Mouse (Mus musculus) limb, embryonic 11.5 days (tissue): ENCODE data around the gene Nox1. TPM values are rescaled to one million over a fixed set of nuclear protein-coding genes. Genes with fewer than 3 reads are reported as not detected.
"Not testable (repeated sequence)": the region's sequence is repeated elsewhere in the genome, so short reads cannot be mapped to it uniquely, and the experiment has no call there.

Source experiments
- ATAC-seq: fragments of 200-750 bp; cut with Nextera tagmentation; 2 replicates; pipeline ENCODE4 v1.8.0; 2017; ENCODE audit warnings: low read depth; ENCODE audit not compliant: insufficient number of reproducible peaks, low FRiP score, low TSS enrichment
- DNase-seq: peaks from one replicate; pipeline ENCODE4 v3.0.0-alpha.2; 2015; ENCODE audit warnings: low spot score
- H3K27ac ChIP-seq: fragments of 300-500 bp; sonication (generic); replicated peaks from 2 replicates; pipeline ENCODE4 v1.5.1; 2014; ENCODE audit warnings: low read depth, mild to moderate bottlenecking, low read length
- H3K27me3 ChIP-seq: fragments of 300-500 bp; sonication (generic); 2 replicates; pipeline ENCODE4 v1.6.1; 2014; ENCODE audit warnings: mild to moderate bottlenecking, low read length, mixed read lengths; ENCODE audit not compliant: control insufficient read depth, insufficient read depth
- H3K36me3 ChIP-seq: fragments of 300-500 bp; sonication (generic); 2 replicates; pipeline ENCODE4 v1.6.1; 2014; ENCODE audit warnings: mild to moderate bottlenecking, low read length, moderate library complexity, mixed read lengths; ENCODE audit not compliant: control insufficient read depth, insufficient read depth
- H3K4me1 ChIP-seq: fragments of 300-500 bp; sonication (generic); 2 replicates; pipeline ENCODE4 v1.6.1; 2014; ENCODE audit warnings: low read length, mixed read lengths; ENCODE audit not compliant: control insufficient read depth, insufficient read depth
- H3K4me2 ChIP-seq: fragments of 300-500 bp; sonication (generic); 2 replicates; pipeline ENCODE4 v1.6.1; 2014; ENCODE audit warnings: low read depth, mild to moderate bottlenecking, moderate library complexity; ENCODE audit not compliant: severe bottlenecking
- H3K4me3 ChIP-seq: fragments of 300-500 bp; sonication (generic); 2 replicates; pipeline ENCODE4 v1.5.1; 2014; ENCODE audit warnings: low read depth, low read length
- H3K9ac ChIP-seq: fragments of 300-500 bp; sonication (generic); 2 replicates; pipeline ENCODE4 v1.6.1; 2014; ENCODE audit warnings: mild to moderate bottlenecking, low read length
- H3K9me3 ChIP-seq: fragments of 300-500 bp; sonication (generic); 2 replicates; pipeline ENCODE4 v1.6.1; 2016; ENCODE audit warnings: low read length; ENCODE audit not compliant: control insufficient read depth
- WGBS: fragments of 180-500 bp; shearing (Covaris S2); extraction: QIAGEN DNeasy Blood & Tissue Kit; methylation state at CpG from one replicate; pipeline ENCODE4 v1.1.7; 2014; 5-methylcytosine and 5-hydroxymethylcytosine counted together
- polyA plus RNA-seq: library from polyadenylated mRNA; unstranded; fragments of >200 nt; fragmentation: Nextera tagmentation; extraction: Ambion mirVana; gene quantifications from 2 replicates; pipeline ENCODE4 v1.2.1, GENCODE M21; 2014

Gene Nox1
- polyA plus RNA-seq, 1 experiment from 2014 or later, result 0.28 TPM

DNA sequence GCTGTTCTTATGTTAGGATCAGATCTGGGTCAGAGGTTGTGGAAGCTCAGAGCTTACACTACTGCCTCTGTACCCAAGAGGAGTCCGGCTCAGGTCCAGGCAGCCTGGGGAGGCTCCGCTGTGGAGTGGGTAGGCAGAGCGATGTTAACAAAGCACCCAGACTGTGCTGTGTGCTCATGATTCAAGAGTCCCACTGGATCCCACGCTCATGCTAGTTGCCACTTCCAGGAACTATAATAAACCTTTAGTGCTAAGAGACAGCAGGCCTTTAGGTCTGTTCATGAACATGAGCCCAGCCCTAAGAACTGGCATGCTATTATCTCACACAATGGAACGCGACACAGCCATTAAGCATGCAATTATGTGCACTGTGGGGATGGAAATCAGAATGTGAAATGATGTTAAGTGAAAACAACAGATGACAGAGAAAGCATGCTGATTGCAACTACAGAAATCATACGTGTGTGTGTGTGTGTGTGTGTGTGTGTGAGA lies 10.6 kb downstream of the Nox1 start:
- DNase-seq (no peak), ATAC-seq (no peak)
- no peak overlapping the region for H3K4me2 ChIP-seq
- H3K9me3 ChIP-seq, result no peaks in the 10 kb centered on the region
- 91% methylated on average over 7 of the region's 7 CpGs for WGBS
- no peaks in the 10 kb centered on the region for H3K27me3 ChIP-seq
- H3K4me1 ChIP-seq, result no peaks in the 10 kb centered on the region
- H3K4me3 ChIP-seq, result no peak overlapping the region
- no peak overlapping the region for H3K27ac ChIP-seq
- H3K9ac ChIP-seq, result no peak overlapping the region
- H3K36me3 ChIP-seq, result no peaks in the 10 kb centered on the region

DNA sequence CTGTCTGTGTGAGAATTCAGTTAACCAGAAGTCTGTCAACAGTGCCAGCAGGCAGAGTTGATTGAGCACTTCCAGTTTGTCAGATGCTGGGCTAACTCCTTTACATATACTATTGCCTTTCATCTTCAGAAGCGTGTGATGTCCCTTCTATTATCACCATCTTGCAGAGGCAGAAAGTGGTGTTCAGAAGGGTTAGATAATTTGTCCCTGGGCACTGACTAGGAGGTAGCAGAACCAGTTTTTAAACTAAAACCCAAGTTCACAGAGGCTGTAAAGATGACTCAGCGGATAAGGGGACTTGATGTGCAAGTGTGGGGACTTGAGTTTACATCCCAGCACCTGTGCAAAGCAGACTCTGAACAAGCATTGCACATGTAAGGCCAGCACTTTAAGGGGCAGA lies 13.3 kb downstream of the Nox1 start:
- H3K27me3 ChIP-seq, result no peaks in the 10 kb centered on the region
- H3K4me1 ChIP-seq, result no peaks in the 10 kb centered on the region
- 73% methylated on average over 2 of the region's 2 CpGs for WGBS
- no peaks in the 10 kb centered on the region for H3K36me3 ChIP-seq
- no peaks in the 10 kb centered on the region for H3K9me3 ChIP-seq
- H3K4me3 ChIP-seq, result no peak overlapping the region
- no peak for ATAC-seq
- H3K4me2 ChIP-seq, result no peak overlapping the region
- no peak overlapping the region for H3K27ac ChIP-seq
- no peak overlapping the region for H3K9ac ChIP-seq
- DNase-seq, result no peak

DNA sequence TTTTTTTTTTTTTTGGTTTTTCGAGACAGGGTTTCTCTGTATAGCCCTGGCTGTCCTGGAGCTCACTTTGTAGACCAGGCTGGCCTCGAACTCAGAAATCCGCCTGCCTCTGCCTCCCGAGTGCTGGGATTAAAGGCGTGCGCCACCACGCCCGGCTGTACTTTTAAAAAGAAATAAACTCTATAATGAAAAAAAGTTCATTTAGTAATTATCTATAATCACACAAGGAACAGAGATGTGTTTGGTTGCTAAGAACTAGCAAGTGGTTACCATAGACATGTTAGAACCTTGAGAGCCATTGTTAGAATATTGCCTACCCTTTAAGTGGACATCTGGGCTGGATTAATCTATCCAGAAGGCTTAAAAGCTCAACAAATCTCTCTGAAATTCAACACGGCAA lies 34.6 kb downstream of the Nox1 start, which contains the start of gene Arl13a:
Gene Arl13a, plus strand, starts transcription at position 301 of the 400 bp plus-strand sequence.
- not testable (repeated sequence) for H3K27ac ChIP-seq, ATAC-seq, H3K4me1 ChIP-seq, H3K9ac ChIP-seq, H3K9me3 ChIP-seq, H3K36me3 ChIP-seq, H3K27me3 ChIP-seq, H3K4me3 ChIP-seq, DNase-seq, H3K4me2 ChIP-seq
- 92% methylated on average over 8 of the region's 9 CpGs for WGBS

DNA sequence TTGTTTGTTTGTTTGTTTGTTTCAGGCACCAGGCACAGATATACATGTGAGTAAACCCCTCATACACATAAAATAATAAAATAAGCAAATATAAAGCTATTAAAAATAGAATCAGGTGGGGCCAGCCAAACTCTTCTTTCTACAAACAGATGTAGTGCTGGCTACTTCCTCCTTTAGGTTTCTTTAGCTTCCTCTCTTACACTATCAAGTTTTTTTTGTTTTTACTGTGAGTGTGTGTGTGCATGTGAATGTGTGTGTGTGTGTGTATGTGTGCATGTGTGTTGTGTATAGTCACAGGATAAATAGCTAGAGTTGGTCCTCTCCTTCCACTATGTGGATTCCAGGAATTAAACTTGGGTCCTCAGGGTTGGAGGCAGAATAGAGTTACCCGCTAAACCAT lies 47.1 kb downstream of the Nox1 start:
- DNase-seq (no peak), ATAC-seq (no peak)
- Histone ChIP-seq H3K9me3 (no peaks in the 10 kb centered on the region), H3K4me1 (no peaks in the 10 kb centered on the region), H3K4me2 (no peak overlapping the region), H3K27ac (no peak overlapping the region), H3K27me3 (no peaks in the 10 kb centered on the region), H3K9ac (no peak overlapping the region), H3K4me3 (no peak overlapping the region), H3K36me3 (no peaks in the 10 kb centered on the region)
- 97% methylated on average over 1 of the region's 1 CpGs for WGBS

DNA sequence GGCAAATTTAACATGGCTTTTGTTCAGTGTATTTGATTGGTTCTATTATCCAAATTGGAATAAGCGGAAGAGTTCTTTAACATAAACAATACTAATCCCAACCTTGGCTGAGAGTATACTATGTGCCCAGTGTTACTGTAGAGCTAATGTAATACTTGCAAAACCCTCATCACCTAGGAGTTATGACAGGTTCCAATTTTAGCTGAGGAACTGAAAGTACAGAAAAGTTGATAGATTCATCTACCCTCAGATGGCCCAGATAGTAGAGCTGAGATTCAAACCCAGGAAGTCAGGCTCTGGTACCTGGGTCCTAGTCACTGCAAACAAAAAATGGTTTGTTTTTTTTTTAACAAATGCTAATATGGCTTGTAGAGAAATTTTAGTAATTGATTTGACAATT lies 51.2 kb downstream of the Nox1 start:
- 96% methylated on average over 1 of the region's 1 CpGs for WGBS
- Histone ChIP-seq H3K36me3 (no peaks in the 10 kb centered on the region), H3K27ac (no peak overlapping the region), H3K27me3 (no peaks in the 10 kb centered on the region), H3K4me1 (no peaks in the 10 kb centered on the region), H3K9ac (no peak overlapping the region), H3K4me3 (no peak overlapping the region), H3K4me2 (no peak overlapping the region), H3K9me3 (no peaks in the 10 kb centered on the region)
- DNase-seq (no peak), ATAC-seq (no peak)

DNA sequence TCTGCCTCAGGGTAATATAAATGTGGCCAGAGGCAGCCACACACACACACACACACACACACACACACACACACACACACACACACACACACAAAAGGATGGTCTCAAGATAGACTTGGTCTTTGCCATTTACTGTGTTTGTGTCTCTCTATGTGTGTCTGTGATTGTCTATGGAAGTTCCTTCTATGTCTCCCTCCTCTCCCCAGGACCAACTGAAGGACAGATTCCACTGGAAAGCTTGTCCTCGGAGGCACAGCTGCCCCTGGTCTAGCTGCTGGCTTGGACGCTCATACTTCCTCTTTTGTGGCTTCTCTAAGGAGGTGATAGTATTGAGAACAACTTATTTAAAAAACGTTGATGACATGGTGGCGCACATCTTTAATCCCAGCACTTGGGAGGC lies 58.3 kb downstream of the Nox1 start:
- no peak overlapping the region for H3K4me2 ChIP-seq
- H3K9ac ChIP-seq, result no peak overlapping the region
- H3K27me3 ChIP-seq, result 0 out of 2 replicates have a peak, but pooled peaks cover 2% of the 10 kb centered on the region
- ATAC-seq (no peak), DNase-seq (no peak)
- no peak overlapping the region for H3K27ac ChIP-seq
- no peaks in the 10 kb centered on the region for H3K9me3 ChIP-seq
- H3K36me3 ChIP-seq, result no peaks in the 10 kb centered on the region
- no peaks in the 10 kb centered on the region for H3K4me1 ChIP-seq
- H3K4me3 ChIP-seq, result no peak overlapping the region
- WGBS, result 58% methylated on average over 4 of the region's 4 CpGs

DNA sequence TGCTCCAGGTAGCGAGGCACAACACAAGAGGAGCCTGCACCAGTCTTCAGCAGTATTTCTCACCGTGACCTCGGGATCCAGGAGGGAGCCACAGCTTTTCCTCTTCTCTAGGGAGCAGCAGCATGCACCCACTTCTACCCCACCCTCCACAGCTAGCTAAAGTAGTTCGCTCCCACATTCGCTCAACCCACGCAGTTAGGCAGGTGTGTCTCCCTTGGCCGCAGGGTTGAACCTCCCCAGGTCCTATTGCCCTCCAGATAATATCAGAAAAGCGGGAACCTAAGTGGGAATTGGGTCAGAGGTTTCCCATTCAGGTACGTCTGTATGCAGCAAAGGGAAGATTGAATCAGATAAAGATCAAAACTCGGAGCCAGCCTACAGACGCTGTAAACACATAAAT lies 58.9 kb downstream of the Nox1 start:
- Histone ChIP-seq H3K9ac (no peak overlapping the region), H3K4me2 (peak overlapping the region; percentile 43), H3K27me3 (0 out of 2 replicates have a peak, but pooled peaks cover 2% of the 10 kb centered on the region), H3K36me3 (no peaks in the 10 kb centered on the region), H3K9me3 (no peaks in the 10 kb centered on the region), H3K4me3 (peak overlapping the region; percentile 18; the same call in 1 of the 2 replicates), H3K4me1 (no peaks in the 10 kb centered on the region), H3K27ac (no peak overlapping the region)
- WGBS, result 18% methylated on average over 8 of the region's 11 CpGs
- no peak for ATAC-seq
- DNase-seq, result no peak

DNA sequence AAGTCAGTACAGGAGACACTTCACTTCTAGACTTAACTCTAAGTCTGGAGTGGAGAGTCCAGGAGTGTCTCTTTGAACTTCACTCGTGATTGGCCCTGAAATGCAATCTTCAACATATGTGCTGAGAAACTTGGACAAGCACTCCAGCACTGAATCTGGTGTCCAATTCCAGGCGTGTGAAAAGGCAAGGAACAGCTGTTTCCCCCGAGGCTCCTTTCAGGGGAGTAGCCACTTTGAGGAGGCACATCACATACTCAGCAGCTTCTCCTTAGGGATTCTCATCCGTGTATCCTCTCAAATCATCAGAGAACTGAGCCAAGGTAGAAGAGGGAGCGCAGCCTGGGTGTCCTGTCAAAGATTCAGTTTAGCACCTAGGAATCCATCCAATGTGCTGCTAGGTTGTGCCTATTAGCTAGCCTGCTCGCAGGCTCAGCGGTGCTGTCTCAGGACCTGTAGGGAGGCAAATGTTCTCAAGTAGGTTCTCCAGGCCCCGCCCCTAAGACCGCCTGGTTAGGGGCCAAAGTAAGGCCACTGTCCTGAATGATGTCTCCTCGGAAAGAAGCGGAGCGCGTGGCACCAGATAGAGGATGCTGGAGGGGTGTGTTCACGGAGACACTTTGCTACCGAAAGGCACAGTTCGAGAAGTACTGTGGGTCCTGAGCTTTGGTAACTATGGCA lies 59.6 kb downstream of the Nox1 start, which contains the start of gene Xkrx:
Gene Xkrx, minus strand, starts transcription at position 34 of the 678 bp plus-strand sequence.
- DNase-seq (peak; percentile 28), ATAC-seq (no peak)
- Histone ChIP-seq H3K9me3 (no peaks in the 10 kb centered on the region), H3K4me3 (peak within 1 kb of the TSS; percentile 18; the same call in 1 of the 2 replicates), H3K9ac (no peak within 1 kb of the TSS), H3K36me3 (no peaks in the 10 kb centered on the region), H3K4me1 (no peaks in the 10 kb centered on the region), H3K27me3 (0 out of 2 replicates have a peak, but pooled peaks cover 2% of the 10 kb centered on the region), H3K27ac (no peak within 1 kb of the TSS), H3K4me2 (peak within 1 kb of the TSS; percentile 43)
- 39% methylated on average over 16 of the region's 16 CpGs for WGBS
